Mouse (Mus musculus): ENCODE data around the gene Cbfb. TPM values are rescaled to one million over a fixed set of nuclear protein-coding genes. Genes with fewer than 3 reads are reported as not detected.
"Not testable (repeated sequence)": the region's sequence is repeated elsewhere in the genome, so short reads cannot be mapped to it uniquely, and the experiment has no call there.

The Cbfb gene
- total RNA-seq (2022), result 10 to 100 TPM; 19.5 to 27.1 (median 23.1) TPM

DNA sequence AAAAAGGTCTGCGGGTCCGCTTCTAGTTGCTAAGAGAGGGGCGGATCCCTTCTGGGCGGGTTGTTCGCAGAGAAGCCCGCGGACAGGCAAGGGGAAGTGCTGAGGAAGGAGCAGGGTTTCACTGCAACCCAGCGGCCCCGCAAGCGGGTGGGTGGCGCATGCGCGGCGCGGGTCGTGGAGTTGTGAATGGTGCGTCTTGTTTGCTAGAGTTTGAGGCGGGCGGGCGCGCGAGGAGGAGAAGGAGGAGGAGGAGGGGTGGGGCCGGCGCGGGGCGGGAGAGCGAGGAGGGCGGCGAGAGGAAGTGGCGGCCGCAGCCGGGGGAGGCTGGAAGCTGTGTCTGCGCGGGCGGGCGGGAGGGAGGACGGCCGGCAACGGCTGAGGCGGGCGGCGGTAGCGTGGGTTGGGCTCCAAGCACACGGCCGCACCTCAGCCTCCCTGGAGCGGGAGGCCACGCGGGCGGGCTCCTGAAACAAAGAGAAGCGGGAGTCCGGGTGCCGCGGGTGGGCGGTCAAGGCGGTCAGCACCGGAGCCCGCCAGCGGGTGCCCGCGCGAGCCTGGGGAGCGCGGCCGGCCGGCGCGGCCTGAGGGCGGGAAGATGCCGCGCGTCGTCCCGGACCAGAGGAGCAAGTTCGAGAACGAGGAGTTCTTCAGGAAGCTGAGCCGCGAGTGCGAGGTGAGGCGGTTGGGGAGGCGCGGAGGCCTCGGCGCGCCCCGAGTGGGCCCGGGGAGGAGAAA, at the start of gene Cbfb:
TSS of gene Cbfb (plus strand) at position 294 of the 735 bp plus-strand sequence.
- DNase-seq (ENCODE audit: low spot score in 2 of 2), result peak; percentile 89 to 91

DNA sequence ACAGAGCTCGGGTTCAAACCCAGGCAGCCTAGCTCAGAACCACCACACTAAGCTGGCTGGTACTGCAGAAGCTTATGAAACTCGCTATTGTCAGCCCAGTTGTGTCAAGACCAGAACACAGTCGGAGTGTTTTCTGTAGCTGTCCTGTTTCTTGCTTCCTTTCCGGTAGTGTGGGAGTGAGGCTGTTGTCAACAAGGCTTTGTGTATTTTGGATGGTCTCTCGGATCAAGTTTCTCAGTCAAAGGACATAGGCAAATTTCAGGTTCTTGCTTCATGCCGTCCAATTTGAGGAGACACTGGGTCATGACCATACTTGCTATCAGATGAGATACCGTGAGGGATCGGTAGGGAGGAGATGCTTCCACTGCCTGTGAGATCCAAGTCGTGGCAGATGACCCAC, 40.6 kb upstream of the Cbfb start:
- DNase-seq (ENCODE audit: low spot score in 2 of 2), result no peak

DNA sequence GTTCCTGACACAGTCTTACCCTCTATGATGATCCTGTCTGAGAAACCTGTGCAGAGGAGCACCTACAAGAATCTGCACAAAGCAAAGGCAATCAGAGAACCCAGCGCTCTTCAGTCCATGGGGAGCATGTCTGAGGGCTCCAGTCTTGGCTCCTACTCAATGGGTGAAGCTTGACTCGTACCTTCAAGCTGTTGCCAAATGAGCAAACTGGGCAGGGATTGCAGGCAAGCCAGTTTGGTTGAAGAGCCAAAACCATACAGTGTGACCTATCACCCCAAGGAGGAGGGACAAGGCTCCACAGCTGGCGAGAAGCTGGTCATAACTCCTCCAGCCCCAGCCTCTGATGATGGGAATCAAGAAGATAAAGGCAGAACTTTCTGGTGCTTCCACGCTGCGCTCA, 39.0 kb upstream of the Cbfb start, which contains the start of gene Ces4a:
TSS of gene Ces4a (plus strand) at position 292 of the 400 bp plus-strand sequence.
- DNase-seq (ENCODE audit: low spot score in 2 of 2), result no peak

DNA sequence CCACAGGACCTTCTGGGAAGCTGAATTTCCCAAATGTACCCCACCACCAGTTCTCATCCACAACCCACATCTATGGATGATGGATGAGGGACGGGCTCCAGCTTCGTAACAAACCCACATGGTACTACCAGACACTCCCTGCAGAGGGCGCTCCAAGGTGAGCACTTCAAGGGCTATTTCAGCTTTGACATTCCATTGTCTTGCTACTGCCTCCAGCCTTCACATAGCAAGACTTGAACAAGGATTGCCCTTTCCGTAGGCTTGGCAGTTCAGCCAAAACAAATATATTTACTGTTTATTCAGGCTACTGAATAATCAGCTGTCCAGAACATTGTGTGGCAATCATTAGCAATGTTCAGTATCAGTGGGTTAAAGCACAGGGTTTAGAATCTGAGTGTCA, 32.1 kb upstream of the Cbfb start:
- peak; percentile 17 to 71 for DNase-seq (ENCODE audit: low spot score in 2 of 2)

DNA sequence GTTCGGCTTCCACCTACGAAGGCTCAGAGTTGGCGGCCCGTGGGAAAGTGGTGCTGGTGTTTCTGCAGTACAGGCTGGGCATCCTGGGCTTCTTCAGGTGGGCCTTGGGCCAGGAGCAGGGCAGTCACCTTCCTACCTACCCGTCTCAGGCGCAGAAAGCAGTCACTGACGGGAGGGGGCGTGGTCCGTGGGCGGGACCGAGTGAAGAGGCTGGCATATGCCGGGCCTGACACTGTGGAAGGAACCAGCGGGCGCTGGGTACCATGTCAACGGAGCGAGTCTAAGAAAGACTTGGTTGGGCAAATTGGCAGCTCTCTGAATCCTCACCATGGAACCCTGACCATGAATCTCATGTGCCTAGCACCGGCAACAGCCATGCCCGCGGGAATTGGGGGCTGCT, 28.1 kb upstream of the Cbfb start:
- DNase-seq (ENCODE audit: low spot score in 2 of 2), result no peak

DNA sequence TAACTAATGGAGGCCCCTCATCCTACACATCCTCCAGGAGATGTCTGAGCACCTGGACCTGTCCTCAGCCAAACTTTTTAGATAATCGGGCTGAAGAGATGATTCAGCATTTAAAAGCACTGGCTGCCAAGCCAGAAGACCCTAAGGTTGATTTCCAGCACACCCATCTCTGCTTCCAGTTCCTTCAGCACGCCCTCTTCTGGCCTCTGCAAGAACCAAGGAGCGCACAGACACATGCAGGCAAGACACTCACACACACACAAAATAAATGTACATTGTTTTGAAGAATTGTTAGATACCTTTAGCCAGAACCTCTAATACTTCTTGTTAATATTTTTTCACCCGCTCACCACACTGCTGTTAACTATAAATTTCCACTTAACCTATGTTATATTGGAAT, 18.8 kb upstream of the Cbfb start:
- DNase-seq (ENCODE audit: low spot score in 2 of 2), result no peak

DNA sequence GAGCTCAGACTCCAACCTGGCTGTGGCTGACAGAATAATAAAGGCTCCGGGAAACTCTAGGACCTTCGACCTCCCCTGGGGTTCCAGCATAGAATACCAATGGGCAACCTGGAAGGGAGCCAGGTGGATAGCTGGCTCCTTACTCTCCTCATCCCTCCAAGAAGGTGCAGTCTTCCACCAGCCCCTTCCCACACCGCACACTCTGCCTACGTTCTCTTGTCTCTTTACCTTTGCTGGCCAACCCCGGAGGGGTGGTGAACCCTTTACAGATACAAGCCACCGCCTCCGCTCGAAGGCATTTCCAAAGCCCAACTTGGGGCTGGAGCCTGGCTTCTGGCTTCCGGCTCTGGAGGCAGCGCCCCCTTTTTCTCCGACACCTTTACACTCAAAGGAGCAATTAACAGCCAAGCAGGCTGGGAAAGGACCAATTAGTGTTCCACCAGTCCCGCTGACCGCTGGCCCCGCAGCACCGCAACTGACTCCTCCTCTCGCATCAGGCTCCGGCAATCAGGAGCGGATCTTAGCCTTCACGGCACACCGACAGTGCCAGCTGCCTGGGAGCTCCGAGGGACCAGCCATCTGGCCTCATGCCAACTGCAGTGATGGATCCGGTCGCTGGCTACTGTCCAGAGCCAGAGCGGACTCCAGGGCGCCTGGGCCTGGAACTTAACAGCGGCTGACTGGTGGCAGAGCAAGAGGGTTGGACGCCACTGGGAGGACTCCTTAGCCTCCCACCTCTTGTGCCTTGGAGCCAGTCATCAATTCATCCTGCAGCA, 17.7 kb upstream of the Cbfb start:
- peak; percentile 71 to 72 for DNase-seq (ENCODE audit: low spot score in 2 of 2)

DNA sequence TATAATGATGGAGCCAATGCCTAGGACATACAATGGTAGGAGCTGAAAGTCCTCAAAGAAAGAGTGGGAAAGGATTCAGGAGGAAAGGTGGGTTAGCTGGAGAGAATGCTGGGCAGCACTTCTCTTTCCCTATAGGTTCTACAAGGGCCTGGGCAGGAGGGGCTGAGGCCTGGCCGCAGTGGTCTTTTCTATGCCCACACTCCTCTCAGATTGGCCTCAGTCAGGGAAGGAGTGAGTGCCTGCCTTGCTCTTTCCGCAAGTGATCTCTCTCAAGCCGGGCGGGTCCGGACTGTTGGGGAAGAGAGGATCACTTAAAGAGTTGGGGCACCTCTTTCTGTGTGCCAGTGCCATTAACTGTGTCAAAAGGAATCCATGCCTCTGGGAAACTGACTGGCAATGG, 16.2 kb upstream of the Cbfb start:
- DNase-seq (ENCODE audit: low spot score in 2 of 2), result no peak

DNA sequence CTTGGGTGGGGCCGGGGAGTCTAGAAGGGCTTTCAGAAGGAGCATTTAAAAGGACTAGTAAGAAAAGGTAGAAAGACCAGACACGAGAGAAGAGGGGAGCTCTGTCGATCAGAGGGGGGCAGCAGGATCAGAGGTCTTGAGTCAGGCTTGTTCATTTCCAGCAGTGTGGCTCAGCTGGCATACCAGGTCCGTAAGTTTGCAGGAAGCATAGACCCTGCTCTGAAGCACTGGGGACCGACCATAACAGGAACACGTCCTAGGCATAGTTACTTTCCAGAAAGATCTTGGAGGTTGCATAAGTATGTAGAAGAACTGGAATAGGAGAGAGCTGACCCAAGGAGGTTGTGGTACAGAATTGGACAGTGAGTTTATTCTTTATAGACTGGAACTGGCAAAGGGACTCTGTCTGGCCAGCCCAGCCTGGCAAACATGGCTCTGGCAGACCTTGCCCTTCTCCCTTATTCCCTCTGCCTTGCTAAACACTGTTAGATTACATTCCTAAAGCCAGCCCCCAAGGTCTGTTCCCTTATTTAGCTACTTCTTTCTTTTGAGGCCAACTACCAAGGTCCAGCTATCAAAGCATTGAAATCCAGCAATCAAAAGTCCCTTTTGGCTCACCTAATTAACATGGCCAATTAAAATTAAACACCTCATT, 15.3 kb upstream of the Cbfb start:
- no peak for DNase-seq (ENCODE audit: low spot score in 2 of 2)

DNA sequence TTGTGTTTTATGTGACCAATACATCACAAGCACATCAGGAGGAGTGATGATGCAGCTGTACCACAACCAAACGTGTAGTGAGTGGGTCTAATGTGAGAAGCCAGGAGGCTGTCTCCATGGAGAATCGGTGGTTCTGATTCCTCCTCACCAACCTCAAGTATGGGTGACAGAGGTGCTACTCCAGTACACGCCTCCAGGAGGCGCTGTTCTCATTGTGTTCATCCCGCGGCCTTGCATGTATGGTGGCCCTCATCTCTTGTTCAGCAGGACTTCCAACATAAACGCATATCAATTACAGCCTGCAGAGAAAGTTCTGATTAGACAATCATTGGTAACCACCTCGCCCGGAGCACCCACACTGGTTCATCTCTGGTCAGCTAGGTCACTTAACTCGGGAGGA, 12.9 kb upstream of the Cbfb start:
- peak in 1 of 2 experiments; percentile 18 for DNase-seq (ENCODE audit: low spot score in 2 of 2)

DNA sequence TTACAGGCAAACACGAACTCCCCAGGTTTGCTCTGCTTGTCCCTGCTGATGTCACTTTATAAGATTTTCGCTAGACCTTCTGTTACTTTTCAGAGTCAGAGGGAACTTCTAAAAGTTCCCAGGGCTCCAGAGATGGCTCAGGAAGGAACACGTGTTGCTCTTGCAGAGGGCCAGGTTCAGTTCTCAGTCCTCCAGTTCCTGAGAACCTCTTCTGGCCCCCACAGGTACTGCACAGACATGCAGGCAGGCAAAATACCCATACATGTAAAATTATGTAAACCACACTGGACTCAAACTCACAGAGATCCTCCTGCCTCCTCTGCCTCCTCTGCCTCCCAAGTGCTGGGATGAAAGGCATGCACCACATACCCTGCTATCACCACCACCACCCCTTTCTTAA, 12.4 kb upstream of the Cbfb start:
- no peak for DNase-seq (ENCODE audit: low spot score in 2 of 2)

DNA sequence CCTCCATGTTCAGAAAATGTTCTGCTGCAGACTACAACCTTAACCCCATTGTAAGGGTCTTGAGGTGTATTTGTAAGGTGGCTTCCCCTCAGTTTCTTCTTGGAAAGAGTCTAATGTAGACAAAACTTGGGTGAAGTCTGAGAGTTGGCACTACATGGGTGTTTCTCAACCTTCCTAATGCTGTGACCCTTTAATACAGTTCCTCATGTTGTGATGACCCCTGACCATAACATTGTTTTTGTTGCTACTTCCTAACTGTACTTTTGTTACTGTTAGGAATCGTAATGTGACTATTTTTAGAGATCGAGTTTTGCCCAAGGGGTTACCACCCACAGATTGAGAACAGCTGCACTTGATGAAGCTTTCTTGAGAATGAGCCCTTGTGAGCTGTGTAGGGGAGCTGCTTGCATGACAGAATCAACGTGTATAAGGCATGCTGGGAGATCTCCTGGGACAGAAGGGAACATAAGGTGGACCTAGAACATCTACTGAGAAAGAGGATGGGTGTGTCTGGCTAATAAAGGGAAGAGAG, 9.3 kb upstream of the Cbfb start:
- no peak for DNase-seq (ENCODE audit: low spot score in 2 of 2)

DNA sequence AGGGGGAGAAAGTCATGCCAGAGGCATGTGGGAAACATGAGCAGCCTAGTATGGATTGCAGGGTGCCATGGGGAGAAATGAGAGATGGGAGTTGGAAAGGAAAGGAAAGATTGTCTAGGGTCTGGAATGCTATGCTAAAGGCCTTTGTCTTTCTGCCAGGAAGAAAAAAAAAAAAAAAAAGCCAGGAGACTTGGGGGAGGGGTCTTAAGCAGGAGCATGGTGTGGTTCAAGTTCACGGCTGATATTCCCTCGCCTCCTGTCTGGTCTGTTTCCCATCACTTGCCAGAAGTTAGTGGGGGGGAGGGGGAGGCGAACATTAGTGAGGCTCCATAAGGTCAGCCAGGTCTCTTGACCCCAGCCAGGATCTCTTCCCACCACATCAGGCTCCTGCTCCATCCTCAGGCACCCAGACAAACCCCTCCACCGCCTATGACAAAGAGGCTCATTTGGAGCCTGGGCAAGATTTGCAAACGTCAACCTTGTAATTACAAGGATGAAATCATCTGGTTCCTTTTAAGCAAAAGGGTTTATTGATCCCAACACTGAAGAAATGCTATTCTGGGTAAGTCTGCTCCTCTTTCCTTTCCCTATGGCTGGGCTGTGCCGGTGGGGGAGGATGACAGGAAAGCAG, 6.1 kb upstream of the Cbfb start:
- DNase-seq (ENCODE audit: low spot score in 2 of 2), result no peak

DNA sequence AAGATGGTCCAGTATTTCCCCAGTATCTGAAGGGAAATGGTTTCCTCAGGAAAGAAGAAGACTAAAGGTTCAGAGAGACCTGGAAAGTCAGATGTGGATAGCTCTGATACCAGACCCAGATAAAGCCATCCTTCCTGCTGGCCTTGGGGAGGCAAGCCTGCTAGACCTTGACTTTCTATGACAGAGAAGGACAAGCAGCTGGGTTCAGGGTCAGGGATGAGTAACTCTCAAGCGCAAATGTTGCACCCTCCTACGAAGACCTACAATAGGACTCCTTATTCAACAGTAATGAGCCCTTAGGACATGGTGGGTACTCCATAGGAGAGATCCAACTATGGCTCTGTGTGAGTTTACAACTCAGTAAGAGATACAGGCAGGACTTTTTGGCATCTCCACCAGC, 5.3 kb upstream of the Cbfb start:
- no peak for DNase-seq (ENCODE audit: low spot score in 2 of 2)

DNA sequence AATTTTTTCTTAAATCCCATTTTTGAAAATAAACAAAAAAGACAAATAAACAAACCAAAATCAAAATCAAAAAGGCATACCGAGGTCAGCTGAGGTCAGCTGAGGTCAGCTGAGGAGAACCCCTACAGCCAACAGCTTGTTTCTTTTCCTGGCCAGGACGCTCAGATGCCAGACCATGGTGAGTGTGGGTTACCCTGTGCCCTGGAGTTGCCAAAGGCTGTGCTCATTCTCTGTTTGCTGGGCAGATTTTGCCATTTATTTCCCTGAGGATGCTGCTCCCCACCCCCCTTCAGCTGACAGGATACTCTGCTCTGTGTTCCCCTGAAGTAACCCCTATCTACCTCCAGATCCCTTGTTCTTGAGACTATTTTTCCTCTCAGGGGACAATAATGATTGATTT, 3.4 kb upstream of the Cbfb start:
- DNase-seq (ENCODE audit: low spot score in 2 of 2), result no peak

DNA sequence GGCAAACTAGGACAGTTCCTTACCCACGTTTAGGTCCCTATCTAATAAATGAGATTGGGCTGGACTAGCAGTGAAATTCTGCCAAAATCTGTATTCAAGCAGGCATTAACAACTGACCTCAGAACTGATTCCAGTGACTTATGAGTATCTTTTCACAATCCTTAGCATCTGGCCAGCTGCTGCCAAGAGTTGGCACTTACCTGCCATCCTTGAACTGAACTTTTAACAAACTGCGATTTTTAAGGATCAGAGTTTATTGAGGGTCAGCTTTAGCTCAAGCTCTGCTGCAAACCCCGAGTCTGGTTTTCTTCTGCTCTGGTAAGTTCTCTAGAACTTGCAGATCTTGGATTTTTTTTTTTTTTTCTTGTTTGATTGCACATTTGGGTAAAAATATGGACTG, 892 bp upstream of the Cbfb start:
- no peak for DNase-seq (ENCODE audit: low spot score in 2 of 2)

DNA sequence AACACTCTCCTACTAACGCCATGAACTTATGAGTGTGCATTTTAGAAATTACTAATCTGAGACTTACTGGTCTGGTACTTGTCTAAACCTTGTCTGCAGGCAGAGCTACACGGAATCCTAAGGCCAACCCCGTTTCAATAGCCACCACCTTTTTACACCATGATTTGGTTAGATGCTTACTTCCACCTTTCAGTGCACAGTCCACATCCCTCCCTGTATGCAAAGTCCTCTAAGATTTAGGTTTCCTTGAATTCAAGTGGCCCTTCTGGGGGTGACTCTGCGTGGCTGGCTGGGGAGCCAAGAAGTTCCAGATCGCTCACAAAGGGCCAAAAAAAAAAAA, 463 bp upstream of the Cbfb start:
- DNase-seq (ENCODE audit: low spot score in 2 of 2), result no peak

DNA sequence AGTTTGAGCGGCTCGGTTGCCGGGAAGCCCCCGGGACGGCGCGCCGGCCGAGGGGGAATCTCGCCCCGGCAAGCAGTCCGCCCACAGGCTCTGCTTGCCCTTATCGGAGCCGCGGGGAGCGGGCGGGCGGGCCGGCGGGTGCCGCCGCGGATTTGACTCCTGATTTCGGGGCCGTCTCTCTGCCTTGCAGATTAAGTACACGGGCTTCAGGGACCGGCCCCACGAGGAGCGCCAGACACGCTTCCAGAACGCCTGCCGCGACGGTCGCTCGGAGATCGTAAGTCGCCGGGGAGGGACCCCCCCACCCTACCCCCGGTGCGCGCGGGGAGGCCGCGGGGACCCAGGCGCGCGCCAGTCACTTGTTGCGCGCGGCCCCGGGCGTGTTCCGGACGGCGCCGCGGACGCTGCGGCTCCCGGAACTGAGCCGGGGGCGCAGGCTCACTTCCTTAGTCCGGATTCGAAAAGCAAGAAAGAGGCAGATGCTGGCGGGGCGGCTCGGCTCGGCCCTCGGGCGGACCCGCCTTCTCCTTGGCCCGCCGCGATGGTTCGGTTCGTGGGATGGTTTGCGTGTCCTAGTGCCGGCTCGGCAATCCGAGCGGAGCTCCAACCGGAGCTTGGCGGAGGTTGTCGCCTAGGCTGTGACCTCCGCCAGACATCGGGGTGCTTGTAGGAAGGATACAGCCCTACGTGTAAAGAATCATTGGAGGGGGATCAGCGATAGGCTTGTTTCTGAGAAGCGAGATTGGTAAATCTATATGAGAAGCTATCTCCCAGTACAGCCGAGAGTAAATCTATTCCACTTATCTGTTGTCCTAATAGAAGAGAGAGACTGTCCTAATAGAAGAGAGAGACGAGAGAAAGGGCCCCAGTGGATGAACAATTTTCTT, 885 bp downstream of the Cbfb start:
- DNase-seq (ENCODE audit: low spot score in 2 of 2), result peak; percentile 21 to 42

DNA sequence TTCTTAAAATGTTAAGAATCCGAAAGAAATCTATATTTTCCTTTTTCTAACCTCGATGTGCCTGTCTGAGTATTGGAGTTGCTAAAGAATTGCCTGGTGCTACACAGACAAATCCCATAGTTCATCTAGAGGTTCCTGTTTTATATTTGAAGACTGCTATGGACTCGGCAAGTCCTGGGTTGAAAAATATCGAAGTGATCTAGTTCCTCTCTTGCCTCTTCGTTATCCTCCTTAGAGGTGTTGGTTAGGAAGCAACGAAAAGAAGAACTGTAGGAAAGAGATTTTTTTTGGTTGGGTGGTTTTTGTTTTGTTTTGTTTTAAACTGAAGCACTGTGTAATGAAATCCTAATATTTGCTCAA, 1.5 kb downstream of the Cbfb start:
- no peak for DNase-seq (ENCODE audit: low spot score in 2 of 2)

DNA sequence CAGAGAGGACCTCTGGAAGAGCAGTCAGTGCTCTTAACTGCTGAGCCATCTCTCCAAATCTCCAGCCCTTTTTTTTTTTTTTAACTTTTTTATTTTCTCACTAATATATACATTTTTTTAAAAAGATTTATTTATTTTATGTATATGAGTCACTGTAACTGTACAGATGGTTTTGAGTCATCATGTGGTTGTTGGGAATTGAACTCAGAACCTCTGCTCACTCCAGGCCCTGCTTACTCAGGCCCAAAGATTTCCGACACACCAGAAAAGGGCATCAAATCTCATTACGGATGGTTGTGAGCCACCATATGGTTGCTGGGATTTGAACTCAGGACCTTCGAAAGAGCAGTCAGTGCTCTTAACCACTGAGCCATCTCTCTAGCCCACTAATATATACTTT, 4.8 kb downstream of the Cbfb start:
- not testable (repeated sequence) for DNase-seq (ENCODE audit: low spot score in 2 of 2)

Measured in layer of hippocampus, adult 8-10 months (tissue).